Mouse (Mus musculus) stomach, postnatal 0 days (tissue): Measurements from ENCODE around the gene Hcls1.

ENCODE experiments used
- CTCF ChIP-seq: IDR thresholded peaks from 2 replicates; pipeline ENCODE4 v1.5.1; 2016; ENCODE audit warnings: antibody characterized with exemption, low read depth, mild to moderate bottlenecking, moderate library complexity
- EP300 ChIP-seq: optimal IDR thresholded peaks from 2 replicates; pipeline ENCODE3; 2016; ENCODE audit warnings: antibody characterized with exemption

DNA sequence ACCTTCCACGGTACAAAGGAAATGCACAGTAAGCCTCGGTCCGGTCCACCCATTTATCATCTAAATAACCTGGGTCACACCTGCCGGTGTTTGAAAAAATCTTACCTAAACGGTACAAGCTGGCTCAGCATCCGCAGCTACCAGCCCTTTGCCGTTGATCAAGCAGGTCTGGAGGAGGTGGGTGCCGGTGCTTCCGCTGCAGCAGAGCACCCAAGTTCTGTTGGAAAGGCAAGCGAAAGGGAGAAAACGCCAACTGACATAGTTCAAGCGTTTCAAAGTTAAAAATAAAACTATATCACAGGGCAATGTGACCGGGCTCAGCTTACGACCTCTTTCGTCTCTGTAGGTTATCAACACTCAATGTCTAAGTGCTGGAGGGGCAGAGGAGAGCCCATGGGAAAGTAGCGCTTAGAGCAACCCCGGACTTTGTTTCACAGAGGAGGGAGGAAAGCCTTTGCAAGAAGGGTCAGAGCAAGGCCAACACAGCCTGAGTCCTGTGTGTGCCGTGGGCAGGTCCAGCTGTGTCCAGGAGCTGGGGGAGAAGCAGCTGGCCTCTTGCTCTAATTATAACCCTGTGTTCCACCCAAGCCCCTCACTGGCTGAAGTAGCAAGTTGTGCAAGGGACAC is 55.3 kb downstream of the Hcls1 start, which contains the start of gene Fbxo40:
- TF ChIP-seq CTCF (no peak), EP300 (no peak)
